Mouse (Mus musculus) lung, postnatal 0 days (tissue): Measurements from ENCODE around the gene Mmrn2. TPM values are rescaled to one million over a fixed set of nuclear protein-coding genes. Genes with fewer than 3 reads are reported as not detected.

Source experiments
- ATAC-seq: fragments of 200-750 bp; cut with Nextera tagmentation; 2 replicates; pipeline ENCODE4 v1.8.0; 2017; ENCODE audit warnings: moderate library complexity
- DNase-seq: peaks from one replicate; pipeline ENCODE4 v3.0.0-alpha.2; 2016; ENCODE audit warnings: low spot score
- H3K27ac ChIP-seq: fragments of 300-500 bp; sonication (generic); 2 replicates; pipeline ENCODE4 v1.5.1; 2014; ENCODE audit warnings: antibody characterized with exemption, mild to moderate bottlenecking, low read length, mixed read lengths
- H3K27me3 ChIP-seq: fragments of 300-500 bp; sonication (generic); replicated peaks from 2 replicates; pipeline ENCODE4 v1.6.1; 2014; ENCODE audit warnings: low read length, mixed read lengths; ENCODE audit not compliant: insufficient read depth
- H3K36me3 ChIP-seq: fragments of 300-500 bp; sonication (generic); 2 replicates; pipeline ENCODE4 v1.6.1; 2014; ENCODE audit warnings: low read length, mixed read lengths; ENCODE audit not compliant: insufficient read depth
- H3K4me1 ChIP-seq: fragments of 300-500 bp; sonication (generic); 2 replicates; pipeline ENCODE4 v1.6.1; 2014; ENCODE audit warnings: antibody characterized with exemption, low read depth, low read length, mixed read lengths; ENCODE audit not compliant: insufficient read depth
- H3K4me2 ChIP-seq: fragments of 300-500 bp; sonication (generic); replicated peaks from 2 replicates; pipeline ENCODE4 v1.6.1; 2014; ENCODE audit warnings: low read depth, mild to moderate bottlenecking, low read length, moderate library complexity, mixed read lengths
- H3K4me3 ChIP-seq: fragments of 300-500 bp; sonication (generic); 2 replicates; pipeline ENCODE4 v1.5.1; 2014; ENCODE audit warnings: low read depth, low read length
- H3K9ac ChIP-seq: fragments of 300-500 bp; sonication (generic); replicated peaks from 2 replicates; pipeline ENCODE4 v1.6.1; 2014; ENCODE audit warnings: low read depth, mild to moderate bottlenecking
- H3K9me3 ChIP-seq: fragments of 300-500 bp; sonication (generic); 2 replicates; pipeline ENCODE4 v1.6.1; 2016; ENCODE audit warnings: low read length, mixed read lengths
- CTCF ChIP-seq: IDR thresholded peaks from 2 replicates; pipeline ENCODE4 v1.5.1; 2016; ENCODE audit warnings: antibody characterized with exemption, mild to moderate bottlenecking
- EP300 ChIP-seq: IDR thresholded peaks from 2 replicates; pipeline ENCODE4 v1.6.1; 2016; ENCODE audit warnings: antibody characterized with exemption, mild to moderate bottlenecking, control low read depth
- WGBS: fragments of 180-500 bp; shearing (Covaris S2); extraction: QIAGEN DNeasy Blood & Tissue Kit; methylation state at CpG from one replicate; pipeline ENCODE4 v1.1.7; 2014; 5-methylcytosine and 5-hydroxymethylcytosine counted together
- polyA plus RNA-seq: library from polyadenylated mRNA; unstranded; fragments of >200 nt; fragmentation: Nextera tagmentation; extraction: Ambion mirVana; gene quantifications from 2 replicates; pipeline ENCODE4 v1.2.1, GENCODE M21; 2015

Gene Mmrn2
- polyA plus RNA-seq, 1 experiment from 2014 or later, result 15.4 TPM

- DNase-seq (peak; percentile 79), ATAC-seq (peak; percentile 91)
- no peaks in the 10 kb centered on the region for H3K36me3 ChIP-seq
- H3K9ac ChIP-seq, result no peak overlapping the region
- H3K9me3 ChIP-seq, result no peaks in the 10 kb centered on the region
- H3K4me2 ChIP-seq, result no peak overlapping the region
- no peaks in the 10 kb centered on the region for H3K4me1 ChIP-seq
- no peak overlapping the region for H3K27ac ChIP-seq
- peak; percentile 61 for TF ChIP-seq EP300
- TF ChIP-seq CTCF, result no peak
- no peak overlapping the region for H3K4me3 ChIP-seq
- WGBS, result 57% methylated on average over 8 of the region's 8 CpGs
- no peaks in the 10 kb centered on the region for H3K27me3 ChIP-seq
Observed at GRCm38 (mm10) chr14:34349007-34349406, 26.3 kb upstream of the Mmrn2 start.

DNA sequence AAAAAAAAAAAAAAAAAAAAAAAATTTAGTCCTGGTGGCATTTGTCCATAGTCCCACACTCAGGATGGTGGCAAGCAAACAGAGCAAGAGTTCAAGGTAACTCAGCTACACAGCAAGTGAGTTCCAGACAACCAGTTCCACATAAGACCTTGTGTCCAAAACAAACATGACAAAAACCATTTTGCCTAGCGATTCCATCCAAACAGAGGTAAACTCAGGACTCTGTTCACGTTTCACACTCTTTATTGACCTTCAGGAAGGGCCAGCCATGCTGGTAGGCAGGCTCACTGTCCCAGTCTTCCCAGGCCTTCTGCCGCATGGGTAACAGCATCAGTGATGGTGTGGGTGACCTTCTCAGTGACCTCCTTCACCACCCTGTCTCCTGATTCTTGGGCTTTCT is 23.6 kb upstream of the Mmrn2 start:
- TF ChIP-seq EP300, result no peak
- TF ChIP-seq CTCF, result no peak
- Histone ChIP-seq H3K4me3 (no peak overlapping the region), H3K27ac (no peak overlapping the region), H3K36me3 (no peaks in the 10 kb centered on the region), H3K9me3 (no peaks in the 10 kb centered on the region), H3K27me3 (no peaks in the 10 kb centered on the region), H3K4me1 (no peaks in the 10 kb centered on the region), H3K4me2 (no peak overlapping the region), H3K9ac (no peak overlapping the region)
- WGBS, result 60% methylated on average over 3 of the region's 3 CpGs
- DNase-seq (no peak), ATAC-seq (no peak)

- no peaks in the 10 kb centered on the region for H3K27me3 ChIP-seq
- 52% methylated on average over 6 of the region's 6 CpGs for WGBS
- no peak overlapping the region for H3K9ac ChIP-seq
- H3K4me2 ChIP-seq, result no peak overlapping the region
- no peaks in the 10 kb centered on the region for H3K4me1 ChIP-seq
- DNase-seq (no peak), ATAC-seq (no peak)
- H3K9me3 ChIP-seq, result no peaks in the 10 kb centered on the region
- no peaks in the 10 kb centered on the region for H3K36me3 ChIP-seq
- no peak overlapping the region for H3K27ac ChIP-seq
- H3K4me3 ChIP-seq, result no peak overlapping the region
- TF ChIP-seq EP300 (no peak), CTCF (no peak)
Observed at GRCm38 (mm10) chr14:34352523-34352922, 22.7 kb upstream of the Mmrn2 start.

GRCm38 (mm10) chr14:34353326-34353725 is 21.9 kb upstream of the Mmrn2 start:
- H3K9me3 ChIP-seq, result no peaks in the 10 kb centered on the region
- H3K4me2 ChIP-seq, result no peak overlapping the region
- 74% methylated on average over 3 of the region's 3 CpGs for WGBS
- no peaks in the 10 kb centered on the region for H3K4me1 ChIP-seq
- H3K9ac ChIP-seq, result no peak overlapping the region
- ATAC-seq, result peak; percentile 16; the same call in 1 of the 2 replicates
- no peak overlapping the region for H3K4me3 ChIP-seq
- TF ChIP-seq EP300 (no peak), CTCF (no peak)
- no peaks in the 10 kb centered on the region for H3K36me3 ChIP-seq
- peak; percentile 53 for DNase-seq
- H3K27me3 ChIP-seq, result no peaks in the 10 kb centered on the region
- no peak overlapping the region for H3K27ac ChIP-seq

DNA sequence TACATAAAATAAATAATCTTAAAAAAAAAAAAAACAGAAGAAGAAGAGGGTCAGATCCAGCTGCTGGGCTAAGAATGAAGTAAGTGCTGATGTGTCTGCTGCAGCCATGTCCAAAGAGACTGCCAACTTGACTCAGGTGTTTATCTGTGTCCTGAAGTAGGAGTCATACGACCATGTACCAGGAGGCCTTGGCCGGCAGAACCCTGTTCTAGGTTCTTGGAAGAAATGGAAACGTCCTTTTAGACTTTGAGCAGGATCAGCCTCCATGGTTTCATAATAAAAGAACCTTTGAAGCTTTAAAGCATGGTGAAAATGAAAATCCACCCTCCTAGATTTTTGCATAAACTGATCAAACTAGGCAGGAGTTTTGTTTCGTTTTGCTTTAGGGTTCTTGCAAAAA is 20.8 kb upstream of the Mmrn2 start:
- H3K27me3 ChIP-seq, result no peaks in the 10 kb centered on the region
- H3K4me2 ChIP-seq, result no peak overlapping the region
- DNase-seq (no peak), ATAC-seq (no peak)
- H3K9ac ChIP-seq, result no peak overlapping the region
- H3K9me3 ChIP-seq, result no peaks in the 10 kb centered on the region
- WGBS, result 70% methylated on average over 4 of the region's 4 CpGs
- H3K36me3 ChIP-seq, result no peaks in the 10 kb centered on the region
- no peak for TF ChIP-seq EP300
- no peak for TF ChIP-seq CTCF
- H3K4me3 ChIP-seq, result no peak overlapping the region
- no peaks in the 10 kb centered on the region for H3K4me1 ChIP-seq
- H3K27ac ChIP-seq, result no peak overlapping the region

- H3K4me3 ChIP-seq, result no peak within 1 kb of the TSS
- ATAC-seq (peak; percentile 25; the same call in 1 of the 2 replicates), DNase-seq (no peak)
- no peaks in the 10 kb centered on the region for H3K36me3 ChIP-seq
- no peaks in the 10 kb centered on the region for H3K27me3 ChIP-seq
- no peak within 1 kb of the TSS for H3K4me2 ChIP-seq
- no peak for TF ChIP-seq CTCF
- TF ChIP-seq EP300, result no peak
- 62% methylated on average over 6 of the region's 6 CpGs for WGBS
- H3K9me3 ChIP-seq, result no peaks in the 10 kb centered on the region
- no peaks in the 10 kb centered on the region for H3K4me1 ChIP-seq
- no peak within 1 kb of the TSS for H3K9ac ChIP-seq
- H3K27ac ChIP-seq, result no peak within 1 kb of the TSS
Observed at GRCm38 (mm10) chr14:34355301-34355700, 20.0 kb upstream of the Mmrn2 start, which contains the start of gene Fam25c. Fam25c (minus strand) TSS chr14:34355433.
